Mouse (Mus musculus): ENCODE results near the gene Btg2. TPM values are rescaled to one million over a fixed set of nuclear protein-coding genes. Genes with fewer than 3 reads are reported as not detected.

The Btg2 gene
- total RNA-seq, 4 experiments from 2014 or later, result 18.3 to 35.3 (median 28.0) TPM

Other genes with a start within 250 kb of the Btg2 start
- gene Optc, start 171.1 kb downstream of the Btg2 start, total RNA-seq (2022), result under 1 TPM in 2 of 4 experiments, not detected in 2; 0.31 to 0.44 TPM
- 10 to 100 TPM; 26.0 to 28.4 (median 27.1) TPM for gene Prelp, start 157.7 kb downstream of the Btg2 start, total RNA-seq (2022)
- gene Fmod, start 41.9 kb downstream of the Btg2 start, total RNA-seq (2022), result 10 to 100 TPM in 1 of 4 experiments, 1 to 10 TPM in 3; 5.9 to 14.1 (median 8.2) TPM
- gene Chit1, start 32.1 kb upstream of the Btg2 start, total RNA-seq (2022), result not detected
- gene Chil1, start 103.1 kb upstream of the Btg2 start, total RNA-seq (2022), result 1 to 10 TPM in 1 of 4 experiments, under 1 TPM in 3; 0.38 to 2.7 (median 0.51) TPM
- under 1 TPM in 1 of 4 experiments, not detected in 3; 0.28 TPM for gene Mybph, start 114.3 kb upstream of the Btg2 start, total RNA-seq (2022)
- 10 to 100 TPM in 3 of 4 experiments, 1 to 10 TPM in 1; 8.6 to 14.1 (median 12.7) TPM for gene Adora1, start 156.3 kb upstream of the Btg2 start, total RNA-seq (2022)
- gene Myog, start 210.9 kb upstream of the Btg2 start, total RNA-seq (2022), result not detected

Data from heart, adult 8-10 months (tissue).